Mouse (Mus musculus) cerebellum, postnatal 10 days (tissue): ENCODE data around the gene Rybp.

Source experiments
- DNase-seq, 2 experiments: peaks; one replicate each; pipeline ENCODE4 v3.0.0; 2021; ENCODE audit warnings: mixed read lengths in 2 of 2

Gene Rybp

DNA sequence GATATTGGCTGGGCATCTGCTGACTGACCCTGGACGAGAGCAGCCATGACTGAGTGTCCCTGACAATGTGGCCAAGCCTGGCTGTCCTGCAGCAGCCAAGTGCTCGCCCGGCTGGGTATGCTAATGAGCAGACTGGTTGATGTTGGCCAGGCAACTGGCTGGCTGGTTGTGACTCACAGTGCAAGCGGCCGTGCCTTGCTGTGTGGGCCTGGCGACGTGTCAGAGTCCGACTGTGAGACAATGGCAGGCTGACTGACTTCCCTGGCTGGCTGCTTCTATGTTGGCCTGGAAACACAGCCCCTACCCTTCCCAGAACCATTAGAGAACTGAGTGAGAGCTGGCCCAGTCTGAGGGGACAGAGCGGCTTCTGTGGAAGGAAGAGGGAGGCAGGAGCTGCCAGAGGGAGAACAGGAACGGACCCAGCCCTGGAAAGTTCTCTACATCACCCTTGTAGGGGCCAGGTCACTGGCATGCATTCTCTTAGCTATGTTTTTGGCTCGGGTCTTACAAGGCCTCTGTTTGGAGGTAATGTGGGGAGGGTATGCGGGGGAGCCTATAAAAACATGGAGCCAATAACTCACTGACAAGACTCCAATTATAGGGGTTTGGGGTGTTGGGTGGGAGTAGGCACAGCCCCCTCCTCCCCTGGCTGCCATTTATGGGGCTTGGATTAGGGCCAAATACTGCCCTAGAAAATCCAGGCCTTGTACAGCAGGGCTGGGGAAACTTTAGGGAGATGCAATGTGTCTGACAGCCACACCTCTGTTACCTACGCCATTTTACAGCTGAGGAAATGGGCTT is 68.5 kb downstream of the Rybp start:
- DNase-seq, result peak; percentile 98 to 99

- DNase-seq, result peak; percentile 27 to 37
Measured at GRCm38 (mm10) chr6:100217507-100217906, 69.8 kb downstream of the Rybp start.

GRCm38 (mm10) chr6:100216945-100217344 is 70.3 kb downstream of the Rybp start:
- peak in 1 of 2 experiments; percentile 12 for DNase-seq

DNA sequence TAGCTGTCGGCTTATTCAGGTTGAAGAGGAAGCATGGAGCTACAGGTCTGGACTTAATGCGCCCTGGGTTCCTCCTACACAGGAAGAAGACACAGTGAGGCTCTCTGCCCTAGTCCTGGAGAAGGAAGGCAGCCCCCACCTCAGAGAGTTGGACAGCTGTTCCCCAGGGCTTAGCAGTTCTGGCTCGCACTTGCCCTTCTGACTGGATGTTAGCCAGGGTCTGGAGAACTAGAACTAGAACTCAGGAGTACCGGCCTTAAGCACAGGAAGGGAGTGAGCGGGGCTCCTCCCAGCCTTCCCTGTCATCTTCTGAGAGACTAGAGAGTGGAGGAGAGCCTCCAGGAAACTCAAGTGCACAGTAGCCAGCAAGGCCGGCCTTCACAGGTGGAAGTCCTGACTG is 71.5 kb downstream of the Rybp start:
- no peak for DNase-seq

GRCm38 (mm10) chr6:100214132-100214913 is 73.0 kb downstream of the Rybp start:
- no peak for DNase-seq

- DNase-seq, result no peak
Measured at GRCm38 (mm10) chr6:100213596-100213995, 73.7 kb downstream of the Rybp start.

DNA sequence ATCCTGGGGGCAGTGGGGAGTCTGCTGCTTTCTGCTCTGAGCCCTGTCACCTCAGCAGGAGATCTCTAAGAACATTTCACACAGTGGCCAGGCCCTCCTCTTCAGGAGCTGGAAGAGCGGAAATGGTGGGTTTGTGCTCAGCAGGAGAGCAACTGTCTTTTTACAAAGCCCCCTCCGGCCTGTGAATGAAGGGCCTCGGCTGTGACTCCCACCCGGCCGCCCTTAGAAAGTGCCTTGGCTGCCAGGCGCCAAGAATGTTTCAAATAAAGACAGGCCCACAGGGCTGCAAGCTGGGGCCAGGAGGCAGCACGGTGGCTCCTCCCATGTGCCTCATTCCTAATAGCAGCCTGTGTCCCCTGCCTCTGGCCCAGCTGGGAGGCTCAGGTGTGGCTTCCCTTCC is 74.5 kb downstream of the Rybp start:
- peak in 1 of 2 experiments; percentile 18 for DNase-seq

GRCm38 (mm10) chr6:100211646-100212045 is 75.6 kb downstream of the Rybp start:
- no peak for DNase-seq

DNA sequence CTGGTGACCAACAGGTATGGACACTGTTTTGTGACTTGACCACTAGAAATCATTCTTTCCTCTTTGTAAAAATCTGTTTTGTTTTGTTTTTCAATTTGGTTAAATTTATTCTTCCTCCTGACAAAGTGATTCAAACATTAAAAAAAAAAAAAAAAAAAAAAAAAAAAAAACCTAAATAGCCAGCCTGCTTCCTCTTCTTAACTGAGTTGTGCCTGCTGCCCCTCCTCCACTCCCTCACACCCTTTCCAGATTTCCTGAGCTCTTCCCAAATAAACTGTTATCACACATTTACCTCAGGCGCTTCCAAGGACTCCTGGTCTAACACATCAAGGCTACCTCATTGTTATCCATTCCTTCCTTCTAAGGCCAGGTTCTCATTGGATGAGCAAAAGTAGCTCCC is 76.8 kb downstream of the Rybp start:
- DNase-seq, result no peak

GRCm38 (mm10) chr6:100206741-100207275 is 80.5 kb downstream of the Rybp start:
- peak; percentile 31 to 50 for DNase-seq

DNA sequence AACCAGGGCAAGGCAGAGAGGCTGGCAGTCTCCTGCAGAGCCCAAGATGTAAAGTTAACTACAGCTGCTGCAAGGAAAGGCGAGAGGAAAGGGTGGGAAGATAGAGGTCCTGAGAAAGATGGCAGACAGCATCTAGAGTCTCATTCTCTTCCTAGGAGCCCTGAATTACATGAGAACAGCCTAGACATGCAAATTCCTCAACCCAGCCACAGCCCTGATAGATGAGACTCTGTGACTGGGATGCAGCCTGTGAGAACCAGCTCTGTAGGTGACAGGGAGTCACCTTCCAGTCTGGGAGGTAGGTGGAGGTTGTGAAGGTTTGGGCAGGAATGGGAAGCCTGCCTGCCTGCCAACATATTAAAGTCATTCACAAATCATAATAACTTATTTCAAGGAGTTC is 81.0 kb downstream of the Rybp start:
- DNase-seq, result no peak

GRCm38 (mm10) chr6:100204436-100204835 is 82.8 kb downstream of the Rybp start:
- peak; percentile 64 to 70 for DNase-seq

DNA sequence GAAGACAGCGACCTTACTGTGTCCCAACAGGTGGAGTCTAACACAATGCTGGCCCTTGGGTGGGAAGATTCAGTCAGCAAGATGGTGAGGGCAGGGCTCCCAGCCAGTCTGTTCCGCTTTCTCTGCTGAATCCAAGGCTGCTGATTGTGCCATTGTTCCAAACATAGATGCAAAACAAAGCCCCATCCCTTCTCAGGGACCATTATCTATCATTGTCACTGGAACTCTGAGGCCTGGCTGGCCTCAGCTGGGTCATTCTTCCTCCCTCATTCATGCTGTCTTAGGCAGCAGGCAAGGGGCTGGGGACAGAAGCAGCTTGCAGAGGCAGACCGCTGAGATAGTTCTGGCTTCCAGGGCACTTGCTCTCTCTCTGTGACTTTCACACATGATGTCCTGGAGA is 83.8 kb downstream of the Rybp start:
- DNase-seq, result no peak

GRCm38 (mm10) chr6:100202091-100202490 is 85.2 kb downstream of the Rybp start:
- no peak for DNase-seq

- DNase-seq, result peak; percentile 81 to 92
Measured at GRCm38 (mm10) chr6:100197102-100197501, 90.2 kb downstream of the Rybp start.

GRCm38 (mm10) chr6:100195870-100196409 is 91.3 kb downstream of the Rybp start:
- peak; percentile 58 to 69 for DNase-seq

GRCm38 (mm10) chr6:100195091-100195490 is 92.2 kb downstream of the Rybp start:
- no peak for DNase-seq

DNA sequence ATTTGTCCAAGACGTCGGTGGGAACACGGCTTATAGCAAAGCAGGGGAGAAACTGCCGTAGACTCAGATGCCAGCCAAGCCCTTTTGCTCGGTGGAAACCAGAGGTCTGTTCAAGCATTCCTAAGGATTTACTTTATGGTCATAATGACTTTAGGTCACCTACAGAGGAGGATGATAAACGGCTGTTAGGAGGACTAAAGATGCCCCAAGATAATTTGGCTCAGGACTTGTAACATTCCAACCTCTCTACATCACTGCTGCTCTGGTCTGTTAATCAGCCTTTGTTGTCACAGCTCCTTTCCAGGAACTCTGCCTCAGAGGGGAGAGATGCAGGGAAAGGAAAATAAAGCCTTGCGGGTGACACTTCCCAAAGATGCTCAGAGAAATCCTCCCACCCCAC is 93.5 kb downstream of the Rybp start:
- DNase-seq, result no peak

DNA sequence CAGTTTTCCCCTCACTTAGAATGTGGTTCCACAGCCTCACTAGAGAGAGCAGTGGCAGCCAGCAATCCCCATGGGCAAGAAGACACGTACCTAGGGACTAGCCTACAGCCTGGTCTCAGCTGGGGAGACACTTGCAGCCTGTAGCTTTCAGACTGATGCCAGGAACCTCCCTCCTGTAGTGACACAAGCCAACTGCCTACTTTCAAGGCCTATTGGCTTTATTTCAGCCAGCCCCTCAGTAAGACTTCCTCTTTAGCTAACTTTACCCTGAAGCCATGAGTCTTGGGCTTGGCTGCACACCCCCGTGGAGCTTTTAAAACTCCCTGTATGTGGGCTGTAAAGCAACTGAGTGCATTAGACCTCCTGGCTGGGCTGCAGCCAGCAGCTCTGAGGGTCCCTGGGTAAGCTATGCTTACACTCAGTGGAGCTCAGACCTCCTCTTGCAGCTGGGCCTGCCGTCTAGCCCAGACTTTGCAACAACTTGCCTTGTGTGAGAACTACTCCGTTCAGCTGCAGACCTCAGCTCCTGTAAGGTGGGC is 94.5 kb downstream of the Rybp start:
- peak in 1 of 2 experiments; percentile 30 for DNase-seq

- DNase-seq, result no peak
Measured at GRCm38 (mm10) chr6:100190803-100191559, 96.3 kb downstream of the Rybp start.

- DNase-seq, result no peak
Measured at GRCm38 (mm10) chr6:100190310-100190709, 97.0 kb downstream of the Rybp start.
